Mouse (Mus musculus) E14TG2a.4 (cell line): ENCODE data around the gene Cyp19a1.

Experiments used
- CTCF ChIP-seq: conservative IDR thresholded peaks from 2 replicates; pipeline ENCODE4 v1.5.1; 2014; ENCODE audit warnings: low read length
- POU5F1 ChIP-seq: IDR thresholded peaks from 2 replicates; pipeline ENCODE4 v1.6.1; 2014; ENCODE audit warnings: low read length, borderline replicate concordance

DNA sequence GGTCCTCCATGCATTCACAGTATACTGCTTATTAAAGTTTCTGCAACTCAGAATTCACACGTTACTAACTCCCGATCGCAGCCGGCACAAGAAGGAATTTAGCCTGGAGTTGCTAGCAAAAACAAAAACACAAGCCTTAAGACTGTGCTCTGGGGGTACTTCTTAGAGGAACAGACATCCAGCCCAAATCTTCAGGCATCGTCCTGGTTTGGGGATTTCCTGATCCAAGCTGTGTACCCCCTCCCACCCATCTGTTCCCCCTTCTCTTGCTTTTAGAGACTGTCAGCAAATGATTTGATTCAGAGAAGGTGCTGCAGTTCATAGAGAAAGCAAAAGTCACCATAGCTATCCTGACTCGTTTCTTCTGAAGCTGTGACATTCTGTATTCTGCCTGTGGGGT lies 40.3 kb downstream of the Cyp19a1 start:
- TF ChIP-seq CTCF (no peak), POU5F1 (no peak)
